Mouse (Mus musculus): ENCODE measurements around the gene Grip1.

Gene Grip1

DNA sequence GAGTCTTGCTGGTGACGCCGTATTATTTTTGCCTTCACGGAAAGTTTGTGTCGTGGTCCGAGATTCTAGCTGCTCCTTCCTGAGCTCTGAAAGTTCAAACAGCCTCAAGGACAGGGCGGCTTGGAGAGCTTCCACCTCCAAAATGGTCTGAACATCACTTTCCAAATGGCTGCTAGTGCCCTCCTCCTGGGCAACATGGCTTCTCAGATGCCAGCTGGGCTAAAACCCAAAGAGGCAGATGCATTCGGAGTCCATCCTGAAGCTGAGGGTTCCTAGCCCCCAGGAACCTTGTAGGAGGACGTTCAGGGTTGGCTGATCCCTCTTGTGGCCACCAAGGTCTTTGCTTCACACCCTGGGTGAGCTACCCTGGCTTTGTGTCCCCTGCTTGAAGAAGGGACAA, 577.7 kb downstream of the Grip1 start:
- ChIA-PET CTCF (no interaction called here), POLR2A (no interaction called here)

DNA sequence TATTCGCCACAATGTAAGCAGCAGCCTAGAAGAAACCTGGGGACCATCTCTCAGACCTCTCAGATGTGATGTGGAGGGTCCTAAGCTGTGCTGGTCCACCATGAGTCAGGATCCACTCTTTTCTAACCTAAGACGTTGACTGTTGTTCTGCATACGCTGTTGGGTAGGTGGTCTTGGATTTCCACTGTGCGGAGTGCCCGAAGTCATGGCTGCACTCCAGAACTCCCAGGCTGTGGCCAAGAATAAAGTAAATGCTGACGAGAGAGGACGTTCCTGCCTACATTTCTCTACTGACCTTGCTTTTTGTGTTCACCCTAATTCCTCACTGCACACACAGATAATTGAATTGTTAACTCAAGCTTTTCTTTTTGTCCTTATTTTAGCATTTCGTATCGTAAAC, 580.2 kb downstream of the Grip1 start:
- ChIA-PET POLR2A (interaction anchor here in 2 of 4 experiments (0.6 to 0.7 kb wide), 3 partner anchors 62 to 1044 kb away, joined by 3 to 5 read pairs (median 4); no protein-coding TSS in a partner anchor), CTCF (interaction anchor here in 2 of 4 experiments (0.6 to 0.8 kb wide), 3 partner anchors 30 to 1092 kb away, joined by 3 to 5 read pairs (median 4); no protein-coding TSS in a partner anchor)

DNA sequence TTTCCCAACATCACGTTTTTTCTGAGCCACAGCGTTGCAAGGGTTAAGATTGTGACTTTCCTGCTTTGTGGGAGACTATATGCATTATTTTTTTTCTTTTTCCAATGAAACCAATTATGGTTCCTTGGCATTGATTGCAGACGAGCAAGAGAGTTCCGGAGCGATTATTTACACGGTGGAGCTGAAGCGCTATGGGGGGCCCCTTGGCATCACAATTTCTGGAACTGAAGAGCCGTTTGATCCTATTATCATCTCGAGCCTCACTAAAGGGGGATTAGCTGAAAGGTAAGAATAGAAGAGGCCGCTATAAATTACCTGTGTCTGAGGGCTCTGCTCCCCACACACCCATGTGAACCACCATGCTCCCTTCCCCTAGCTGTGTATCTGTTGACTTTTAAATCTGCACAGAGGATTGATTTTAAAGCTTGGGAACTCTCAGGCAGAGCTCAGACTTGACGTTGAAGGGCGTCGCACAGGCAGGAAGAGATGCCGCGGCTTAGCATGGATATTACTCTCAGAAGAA, 581.6 kb downstream of the Grip1 start:
- CTCF ChIA-PET, result interaction anchor here in 2 of 4 experiments (0.5 to 0.9 kb wide), 3 partner anchors 23 to 159 kb away, joined by 3 to 7 read pairs (median 7); no protein-coding TSS in a partner anchor

DNA sequence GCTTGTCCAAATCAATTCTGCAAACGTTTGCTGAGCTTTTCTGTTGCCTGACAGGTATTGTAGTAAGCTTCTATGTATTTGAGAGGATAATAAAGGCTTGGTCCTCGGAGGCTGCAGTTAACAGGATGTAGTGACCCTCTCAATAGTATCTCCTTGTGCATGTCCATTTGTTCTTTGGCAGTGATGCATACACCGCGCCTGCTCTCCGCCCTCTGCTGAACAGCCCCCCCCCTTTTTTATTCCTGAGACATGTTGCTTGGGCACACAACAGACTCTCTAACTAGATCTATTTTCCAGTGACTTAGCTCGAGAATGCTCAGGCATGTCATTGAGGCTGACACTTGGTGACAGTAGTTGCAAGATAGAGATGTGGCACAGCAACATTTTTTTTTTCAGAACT, 582.2 kb downstream of the Grip1 start:
- ChIA-PET CTCF (interaction anchor here in 2 of 4 experiments (0.5 to 0.9 kb wide), 3 partner anchors 24 to 159 kb away, joined by 3 to 7 read pairs (median 7); no protein-coding TSS in a partner anchor), POLR2A (interaction anchor here in 2 of 4 experiments (0.5 to 0.7 kb wide), 3 partner anchors 121 to 177 kb away, joined by 3 to 6 read pairs (median 3); no protein-coding TSS in a partner anchor)

More for the DNA sequence above, 581.6 kb downstream of the Grip1 start:
- POLR2A ChIA-PET, result interaction anchor here in 2 of 4 experiments (0.5 kb wide), 2 partner anchors 121 to 178 kb away, joined by 3 to 6 read pairs; no protein-coding TSS in a partner anchor

DNA sequence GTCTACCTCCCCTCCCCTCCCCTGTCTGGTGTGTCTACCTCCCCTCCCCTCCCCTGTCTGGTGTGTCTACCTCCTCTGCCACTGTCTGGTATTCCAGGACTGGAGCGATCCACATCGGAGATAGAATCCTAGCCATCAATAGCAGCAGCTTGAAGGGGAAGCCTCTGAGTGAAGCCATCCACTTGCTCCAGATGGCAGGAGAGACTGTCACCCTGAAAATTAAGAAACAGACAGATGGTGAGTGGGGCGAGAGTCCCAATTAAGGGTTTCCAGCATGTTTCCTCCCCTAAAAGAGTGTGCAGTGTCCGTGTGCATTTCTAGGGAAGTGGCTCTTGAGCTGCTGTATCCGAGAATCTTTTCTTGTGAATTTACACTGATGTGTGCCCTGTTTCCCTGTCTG, 584.6 kb downstream of the Grip1 start:
- ChIA-PET POLR2A (no interaction called here), CTCF (interaction anchor here in 1 of 4 experiments (0.6 kb wide), 1 partner anchor 152 kb away, joined by 3 read pairs; no protein-coding TSS in a partner anchor)

DNA sequence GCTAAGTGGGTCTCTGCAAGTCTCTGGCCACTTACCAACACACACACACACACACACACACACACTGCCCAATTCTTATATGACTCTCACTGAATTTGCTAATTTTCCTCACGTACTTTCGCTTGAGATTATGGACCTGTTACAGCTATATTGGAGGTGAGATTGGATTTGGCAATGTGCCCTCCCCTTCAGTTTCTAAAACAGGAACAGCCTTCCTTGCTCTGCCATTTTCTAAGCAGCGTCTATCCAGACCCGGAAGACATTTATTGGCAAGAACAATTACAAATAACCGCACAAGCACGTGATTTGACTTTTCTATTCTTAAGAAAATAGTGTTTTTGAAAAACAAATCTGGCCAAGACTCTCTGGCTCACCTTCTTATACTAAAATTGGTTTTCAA, 590.6 kb downstream of the Grip1 start:
- CTCF ChIA-PET, result no interaction called here
- POLR2A ChIA-PET, result no interaction called here

DNA sequence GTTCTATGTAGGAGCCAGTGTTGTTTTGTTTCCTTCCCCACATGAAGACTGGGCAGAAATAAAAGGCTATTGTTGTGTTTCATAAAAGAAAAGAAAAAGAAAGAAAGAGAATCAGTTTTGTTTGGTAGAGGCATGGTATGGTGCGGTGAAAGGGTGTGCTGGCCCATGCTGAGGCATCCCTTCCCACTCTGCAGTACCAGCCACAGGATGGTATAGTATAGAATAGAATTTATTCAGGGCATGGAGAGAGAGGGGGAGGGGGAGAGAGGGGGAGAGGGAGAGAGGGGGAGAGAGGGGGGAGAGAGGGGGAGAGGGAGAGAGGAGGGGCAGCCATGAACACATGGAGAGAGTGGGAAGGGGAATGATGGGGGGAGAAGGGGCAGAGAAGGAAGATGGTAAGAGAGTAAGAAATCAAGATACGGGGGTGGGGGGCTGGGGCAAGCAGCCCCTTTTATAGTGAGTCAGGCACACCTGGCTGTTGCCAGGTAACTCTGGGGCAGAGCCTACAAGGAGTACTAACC, 591.1 kb downstream of the Grip1 start:
- ChIA-PET POLR2A (no interaction called here), CTCF (no interaction called here)

DNA sequence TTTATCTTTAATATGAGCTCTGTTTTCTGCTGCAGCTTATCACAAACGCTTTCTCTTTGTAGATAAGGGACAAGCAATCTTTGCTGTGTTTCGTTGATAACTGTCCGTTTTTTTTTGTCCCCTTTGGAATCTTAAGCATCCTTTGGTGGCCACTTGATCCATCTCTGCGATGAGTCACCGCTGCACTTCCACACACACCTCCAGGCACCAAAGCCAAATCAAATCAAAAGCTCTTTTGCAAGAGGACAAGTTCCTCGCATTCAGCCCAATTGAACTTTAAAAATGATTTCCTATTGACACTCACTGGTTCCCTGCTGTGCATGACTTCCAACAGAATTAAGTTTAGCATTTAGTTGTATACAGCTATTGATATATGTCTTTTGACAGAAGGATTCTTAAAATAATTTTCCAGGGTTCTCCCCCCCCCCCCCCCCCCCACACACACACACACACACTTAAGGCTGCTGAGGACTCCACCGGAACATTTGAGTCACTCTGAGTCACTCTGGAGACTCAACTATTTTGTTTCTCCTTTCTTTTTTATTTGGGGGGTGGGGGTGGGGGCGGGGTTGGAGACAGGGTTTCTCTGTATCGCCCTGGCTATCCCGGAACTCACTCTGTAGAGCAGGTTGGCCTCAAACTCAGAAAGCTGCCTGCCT, 607.1 kb downstream of the Grip1 start:
- POLR2A ChIA-PET, result interaction anchor here in 3 of 4 experiments (0.6 to 1.0 kb wide), 5 partner anchors 10 to 975 kb away, joined by 3 read pairs; no protein-coding TSS in a partner anchor
- CTCF ChIA-PET, result interaction anchor here (0.5 to 2.1 kb wide), 10 partner anchors 12 to 726 kb away, joined by 3 to 10 read pairs (median 3); no protein-coding TSS in a partner anchor

DNA sequence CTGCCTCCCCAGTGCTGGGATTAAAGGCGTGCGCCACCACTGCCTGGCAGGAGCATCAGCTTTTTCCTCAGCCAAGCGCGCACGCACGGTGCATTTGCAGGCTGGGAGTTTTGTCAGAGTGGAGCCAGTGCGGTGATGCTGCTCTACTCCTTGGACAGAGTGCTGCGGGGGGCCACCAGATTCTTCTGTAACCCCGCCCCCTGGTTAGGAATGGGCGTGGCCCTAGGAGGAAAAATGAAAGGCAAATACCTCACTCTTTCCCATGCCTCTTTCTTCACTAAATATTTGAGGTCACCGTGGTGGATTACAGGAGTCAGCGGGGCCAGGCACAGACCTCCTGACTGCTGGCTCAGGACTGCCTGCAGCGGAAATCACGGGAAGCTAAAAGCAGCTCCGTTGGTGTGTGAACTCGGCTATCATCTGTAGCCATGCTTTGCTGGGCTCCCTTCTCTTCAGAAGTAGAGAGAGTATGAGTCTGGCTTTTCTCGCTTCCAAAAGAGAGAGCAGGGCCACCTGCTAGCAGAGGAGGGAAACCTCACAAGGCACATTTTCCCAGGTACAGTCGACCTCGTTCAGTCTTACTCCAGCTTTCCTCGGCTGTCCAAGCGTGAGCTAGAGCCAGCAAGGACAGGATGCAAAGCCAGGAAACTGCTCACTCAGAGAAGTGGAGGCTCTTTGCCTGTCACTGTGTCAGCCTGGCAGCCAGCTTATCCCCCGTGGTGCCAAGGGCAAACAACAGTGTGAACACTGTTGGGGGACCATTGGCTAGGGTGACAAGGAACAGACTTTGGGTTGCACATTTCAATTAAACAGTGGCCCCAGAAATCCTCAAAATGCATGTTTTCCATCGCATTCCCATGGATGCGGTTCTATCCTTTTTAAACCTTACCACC, 607.9 kb downstream of the Grip1 start:
- POLR2A ChIA-PET, result interaction anchor here (0.6 to 1.0 kb wide), 7 partner anchors 11 to 976 kb away, joined by 3 read pairs; no protein-coding TSS in a partner anchor

DNA sequence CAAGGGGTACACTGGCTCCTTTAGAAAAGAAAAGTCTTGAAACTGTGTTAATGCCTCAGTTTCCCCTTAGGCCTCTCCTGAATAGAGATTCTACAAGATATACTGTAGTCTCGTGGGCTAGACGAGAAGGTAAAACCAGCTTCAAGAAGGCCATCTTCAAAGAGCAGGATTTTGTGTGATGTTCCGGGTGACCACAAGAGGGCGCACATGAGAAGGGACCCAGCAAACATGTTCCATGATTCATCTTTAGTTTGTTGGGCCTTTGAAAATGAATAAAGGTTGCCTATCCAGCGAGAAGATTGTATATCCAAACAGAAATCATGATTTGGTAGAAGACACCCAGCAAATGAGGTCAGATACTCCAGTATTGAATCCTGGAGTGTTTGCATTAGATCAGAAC, 610.8 kb downstream of the Grip1 start:
- ChIA-PET CTCF (interaction anchor here (0.6 to 2.5 kb wide), 49 partner anchors 8 to 751 kb away, joined by 3 to 18 read pairs (median 4); partner anchors contain the start of genes Irak3 (in 2 of the 4) and Helb (in 1 of the 4)), POLR2A (interaction anchor here in 1 of 4 experiments (0.6 kb wide), 1 partner anchor 139 kb away, joined by 3 read pairs; no protein-coding TSS in a partner anchor)

More for the DNA sequence above, 607.9 kb downstream of the Grip1 start:
- CTCF ChIA-PET, result interaction anchor here (0.5 to 2.1 kb wide), 8 partner anchors 11 to 684 kb away, joined by 3 to 10 read pairs (median 4); no protein-coding TSS in a partner anchor

DNA sequence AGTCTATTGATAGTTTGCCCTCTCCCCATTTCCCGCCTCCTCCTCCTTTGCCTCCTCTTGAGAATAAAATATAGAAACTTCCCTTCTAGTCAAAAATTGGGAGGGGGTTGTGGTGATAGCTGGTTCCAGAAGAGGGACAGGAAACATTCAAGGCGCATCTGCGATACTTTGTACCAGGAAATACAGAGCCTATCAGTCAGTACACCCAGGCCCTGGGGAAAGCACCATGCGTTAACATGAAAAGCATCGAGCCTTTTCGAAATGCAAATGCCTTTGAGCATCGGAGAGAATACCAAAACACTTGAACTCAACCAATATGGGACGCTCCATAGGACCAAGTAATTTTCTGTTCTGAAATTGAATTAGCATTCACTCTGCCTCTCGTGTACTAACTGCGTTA, 612.7 kb downstream of the Grip1 start:
- ChIA-PET POLR2A (no interaction called here), CTCF (interaction anchor here in 2 of 4 experiments (0.6 to 2.5 kb wide), 2 partner anchors 63 to 227 kb away, joined by 5 to 18 read pairs; no protein-coding TSS in a partner anchor)

DNA sequence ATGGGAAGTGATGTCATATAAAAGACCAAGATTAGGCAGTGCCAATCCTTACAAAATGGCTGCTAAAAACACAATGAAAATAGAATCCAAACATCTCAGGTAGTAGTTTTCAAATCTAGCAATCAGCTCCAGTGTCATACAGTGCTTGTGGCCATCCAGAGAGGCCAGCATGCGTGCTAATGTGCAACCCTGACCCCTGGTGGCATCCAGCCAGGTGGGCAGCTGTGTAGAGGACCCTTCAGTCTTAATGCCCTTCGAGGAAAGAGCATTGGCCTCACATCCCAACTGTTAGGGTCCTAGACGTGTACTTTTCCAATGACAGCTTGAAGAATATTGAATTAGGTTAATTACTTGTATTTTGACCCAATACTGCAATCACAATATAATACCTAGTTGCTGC, 624.2 kb downstream of the Grip1 start:
- ChIA-PET POLR2A (interaction anchor here in 3 of 4 experiments (0.5 to 1.1 kb wide), 4 partner anchors 15 to 174 kb away, joined by 3 to 4 read pairs (median 3); no protein-coding TSS in a partner anchor), CTCF (interaction anchor here in 3 of 4 experiments (0.6 to 1.2 kb wide), 6 partner anchors 13 to 431 kb away, joined by 3 to 5 read pairs (median 3); no protein-coding TSS in a partner anchor)

DNA sequence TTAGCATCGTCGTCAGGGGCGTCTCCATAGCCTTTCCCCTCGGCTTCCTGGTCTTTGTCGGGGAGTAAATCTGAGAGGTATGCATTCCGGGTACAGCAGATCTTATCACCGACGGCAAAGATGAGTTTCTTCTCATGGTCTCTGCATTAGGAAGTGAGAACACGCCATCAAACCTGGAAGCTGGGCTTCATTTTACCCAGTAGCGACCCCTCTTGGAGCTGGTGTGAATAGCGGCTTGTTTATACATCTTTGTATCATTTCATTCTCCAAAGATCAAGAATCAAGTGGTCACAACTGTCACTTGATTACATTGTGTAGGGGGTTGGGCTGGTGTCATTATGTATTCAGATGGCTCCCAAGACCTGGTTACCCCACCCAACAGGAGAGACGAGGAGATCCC, 638.9 kb downstream of the Grip1 start:
- ChIA-PET CTCF (interaction anchor here in 3 of 4 experiments (0.7 to 2.1 kb wide), 7 partner anchors 10 to 289 kb away, joined by 3 to 7 read pairs (median 3); partner anchors contain the start of gene Irak3 (in 1 of the 3)), POLR2A (interaction anchor here in 3 of 4 experiments (0.7 to 4.3 kb wide), 5 partner anchors 11 to 112 kb away, joined by 3 to 23 read pairs (median 3); partner anchors contain the start of gene Irak3 (in 1 of the 3))

DNA sequence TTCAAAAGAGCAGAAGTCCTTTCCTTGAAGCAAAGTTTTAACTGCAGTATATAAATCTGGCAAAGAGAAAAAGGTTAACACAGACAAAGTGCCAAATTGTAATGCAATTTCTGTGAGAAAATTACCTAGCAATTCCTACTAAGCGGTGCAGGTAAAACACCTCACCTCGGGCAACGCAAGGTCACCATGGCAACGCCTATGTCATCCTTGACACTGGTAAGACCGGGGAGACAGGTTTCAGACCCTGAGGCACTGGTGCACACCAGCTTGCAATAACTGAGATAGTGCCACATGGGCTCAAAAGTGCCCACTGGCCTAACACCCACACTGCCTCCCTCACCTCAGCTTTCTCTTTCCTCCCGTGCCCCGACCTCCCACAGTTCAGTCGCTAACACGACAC, 641.5 kb downstream of the Grip1 start:
- ChIA-PET CTCF (no interaction called here), POLR2A (interaction anchor here in 1 of 4 experiments (0.5 to 2.0 kb wide), 5 partner anchors 9 to 1426 kb away, joined by 4 to 10 read pairs (median 7); partner anchors contain the start of gene Helb)

DNA sequence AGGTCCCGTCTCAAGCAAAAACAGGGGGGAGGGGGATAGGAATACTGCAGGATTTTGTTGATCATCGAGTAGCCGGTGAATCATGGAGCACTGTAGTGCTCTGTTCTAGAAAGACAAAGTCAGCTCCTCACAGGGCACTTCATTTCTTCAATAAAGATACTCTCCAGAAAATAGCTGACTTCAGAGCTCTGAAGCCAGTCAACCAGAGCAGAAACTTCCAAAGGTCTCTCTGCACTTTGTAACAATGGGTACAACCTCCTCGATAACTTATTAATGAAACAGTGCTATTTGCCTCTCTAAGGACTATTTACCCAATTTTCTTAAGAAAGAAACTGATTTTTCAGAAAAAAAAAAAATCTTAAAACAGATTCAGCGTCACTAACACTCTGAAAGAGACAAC, 642.1 kb downstream of the Grip1 start:
- ChIA-PET POLR2A (interaction anchor here in 3 of 4 experiments (0.6 to 2.0 kb wide), 11 partner anchors 8 to 70 kb away, joined by 3 to 10 read pairs (median 4); partner anchors contain the start of gene Helb (in 1 of the 3)), CTCF (interaction anchor here in 1 of 4 experiments (0.6 to 1.0 kb wide), 2 partner anchors 24 to 84 kb away, joined by 3 read pairs; no protein-coding TSS in a partner anchor)

DNA sequence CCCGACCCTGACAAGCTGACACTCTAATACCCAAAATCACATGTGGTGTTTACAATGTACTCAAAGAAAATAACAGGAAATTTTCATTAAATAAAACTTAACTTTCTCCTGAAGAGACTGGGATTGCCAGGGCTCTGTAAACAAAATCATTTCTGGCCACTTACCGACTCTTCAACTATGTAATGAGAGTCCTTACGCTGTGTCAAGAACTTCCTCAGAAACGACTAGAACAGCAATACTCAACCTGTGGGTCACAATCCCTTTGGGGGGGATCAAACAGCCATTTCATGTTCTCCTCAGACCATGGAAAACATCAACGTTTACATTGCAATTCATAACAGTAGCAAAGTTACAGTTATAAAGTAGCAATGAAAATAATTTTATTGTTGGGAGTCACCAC, 643.9 kb downstream of the Grip1 start:
- CTCF ChIA-PET, result interaction anchor here in 1 of 4 experiments (1.7 kb wide), 1 partner anchor 17 kb away, joined by 5 read pairs; no protein-coding TSS in a partner anchor
- POLR2A ChIA-PET, result interaction anchor here in 2 of 4 experiments (1.2 to 1.9 kb wide), 4 partner anchors 15 to 32 kb away, joined by 3 to 6 read pairs (median 4); partner anchors contain the start of gene Helb (in 2 of the 2)

DNA sequence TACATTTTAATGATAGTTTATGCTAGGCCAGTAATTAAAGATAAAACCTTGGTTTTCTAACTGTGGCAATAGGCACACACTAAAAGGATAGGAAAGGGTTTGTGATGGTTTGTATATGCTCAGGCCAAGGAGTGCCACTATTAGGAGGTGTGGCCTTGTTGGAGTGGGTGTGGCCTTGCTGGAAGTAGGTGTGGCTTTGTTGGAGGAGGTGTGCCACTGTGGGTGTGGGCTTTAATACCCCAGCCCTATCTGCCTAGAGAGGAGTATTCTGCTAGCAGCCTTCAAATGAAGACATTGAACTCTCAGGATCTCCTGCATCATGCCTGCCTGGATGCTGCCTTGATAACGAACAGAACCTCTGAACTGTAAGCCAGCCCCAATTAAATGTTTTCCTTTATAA, 647.2 kb downstream of the Grip1 start:
- ChIA-PET POLR2A (interaction anchor here in 3 of 4 experiments (0.6 to 1.6 kb wide), 3 partner anchors 10 to 596 kb away, joined by 5 to 9 read pairs (median 5); no protein-coding TSS in a partner anchor), CTCF (no interaction called here)
